Mouse (Mus musculus) heart, embryonic 14.5 days (tissue): ENCODE results near the gene Gpr65. TPM values are rescaled to one million over a fixed set of nuclear protein-coding genes. Genes with fewer than 3 reads are reported as not detected.
A peak's percentile ranks its signal among the peaks of the same experiment; 100 is the strongest.

ENCODE experiments used
- ATAC-seq: fragments of 200-750 bp; cut with Nextera tagmentation; 2 replicates; pipeline ENCODE4 v1.8.0; 2017; ENCODE audit warnings: low read depth, moderate TSS enrichment; ENCODE audit not compliant: insufficient number of reproducible peaks, insufficient read depth, low FRiP score
- H3K27ac ChIP-seq, 2 experiments: fragments of 200-500 bp in 1 of 2; fragments of 300-500 bp in 1 of 2; sonication (generic) in 1 of 2; replicated peaks in 1 of 2; 2 replicates each; pipeline ENCODE4 v1.5.1; 2012 to 2014; ENCODE audit warnings: low read depth in 2 of 2, low read length in 2 of 2, control low read depth in 1 of 2, mild to moderate bottlenecking in 1 of 2, mixed read lengths in 1 of 2; ENCODE audit not compliant: control insufficient read depth in 1 of 2, insufficient read depth in 1 of 2
- H3K27me3 ChIP-seq: fragments of 300-500 bp; sonication (generic); 2 replicates; pipeline ENCODE4 v1.6.1; 2014; ENCODE audit warnings: mild to moderate bottlenecking, low read length, control low read depth; ENCODE audit not compliant: control insufficient read depth, insufficient read depth
- H3K36me3 ChIP-seq: fragments of 300-500 bp; sonication (generic); 2 replicates; pipeline ENCODE4 v1.6.1; 2014; ENCODE audit warnings: mild to moderate bottlenecking, control low read depth, low read length, mixed read lengths; ENCODE audit not compliant: control insufficient read depth, insufficient read depth
- H3K4me1 ChIP-seq, 2 experiments: fragments of 200-500 bp in 1 of 2; fragments of 300-500 bp in 1 of 2; sonication (generic) in 1 of 2; 2 replicates each; pipeline ENCODE4 v1.6.1; 2012 to 2014; ENCODE audit warnings: low read length in 2 of 2, control low read depth in 1 of 2, mixed read lengths in 1 of 2; ENCODE audit not compliant: control insufficient read depth in 2 of 2, insufficient read depth in 2 of 2
- H3K4me2 ChIP-seq: fragments of 300-500 bp; sonication (generic); 2 replicates; pipeline ENCODE4 v1.6.1; 2014; ENCODE audit warnings: mild to moderate bottlenecking, low read length
- H3K4me3 ChIP-seq, 2 experiments: fragments of 200-500 bp in 1 of 2; fragments of 300-500 bp in 1 of 2; sonication (generic) in 1 of 2; 2 replicates each; pipeline ENCODE4 v1.5.1; 2012 to 2014; ENCODE audit warnings: low read length in 2 of 2, mild to moderate bottlenecking in 2 of 2, control low read depth in 1 of 2, low read depth in 1 of 2, moderate library complexity in 1 of 2; ENCODE audit not compliant: control insufficient read depth in 1 of 2, insufficient read depth in 1 of 2
- H3K9ac ChIP-seq: fragments of 300-500 bp; sonication (generic); 2 replicates; pipeline ENCODE4 v1.6.1; 2014; ENCODE audit warnings: mild to moderate bottlenecking, low read length
- H3K9me3 ChIP-seq: fragments of 300-500 bp; sonication (generic); 2 replicates; pipeline ENCODE4 v1.6.1; 2016; ENCODE audit warnings: low read length, control low read depth; ENCODE audit not compliant: control insufficient read depth
- WGBS: fragments of 180-500 bp; shearing (Covaris S2); extraction: QIAGEN DNeasy Blood & Tissue Kit; methylation state at CpG from one replicate; pipeline ENCODE4 v1.1.7; 2014; 5-methylcytosine and 5-hydroxymethylcytosine counted together
- polyA plus RNA-seq: library from polyadenylated mRNA; unstranded; fragments of >200 nt; fragmentation: Nextera tagmentation; extraction: Ambion mirVana; gene quantifications from 2 replicates; pipeline ENCODE4 v1.2.1, GENCODE M21; 2014

Gpr65 gene
- polyA plus RNA-seq, 1 experiment from 2014 or later, result 1.0 TPM

- H3K27me3 ChIP-seq, result no peaks in the 10 kb centered on the region
- no peak overlapping the region for H3K9ac ChIP-seq
- peaks cover 2 to 8% of the 10 kb centered on the region in 2 experiments; a peak in 3 of 4 replicates for H3K4me1 ChIP-seq
- 14% methylated on average over 3 of the region's 3 CpGs for WGBS
- no peak for ATAC-seq
- H3K27ac ChIP-seq, result peak overlapping the region in 1 of 2 experiments; percentile 34; a peak in 1 of 4 replicates
- H3K4me3 ChIP-seq, result no peak overlapping the region
- no peaks in the 10 kb centered on the region for H3K9me3 ChIP-seq
- H3K4me2 ChIP-seq, result no peak overlapping the region
- H3K36me3 ChIP-seq, result no peaks in the 10 kb centered on the region
Measured at GRCm38 (mm10) chr12:98283487-98283860, 15.0 kb downstream of the Gpr65 start.

GRCm38 (mm10) chr12:98284477-98284876 is 16.0 kb downstream of the Gpr65 start:
- Histone ChIP-seq H3K36me3 (no peaks in the 10 kb centered on the region), H3K27ac (no peak overlapping the region)
- 92% methylated on average over 3 of the region's 3 CpGs for WGBS

GRCm38 (mm10) chr12:98290475-98290874 is 22.0 kb downstream of the Gpr65 start:
- H3K4me2 ChIP-seq, result no peak overlapping the region

More at GRCm38 (mm10) chr12:98284477-98284876, 16.0 kb downstream of the Gpr65 start:
- H3K9ac ChIP-seq, result no peak overlapping the region
- no peak overlapping the region for H3K4me3 ChIP-seq
- no peak for ATAC-seq
- no peak overlapping the region for H3K4me2 ChIP-seq
- H3K4me1 ChIP-seq, result peaks cover 2 to 8% of the 10 kb centered on the region in 2 experiments; a peak in 3 of 4 replicates
- H3K27me3 ChIP-seq, result no peaks in the 10 kb centered on the region
- H3K9me3 ChIP-seq, result no peaks in the 10 kb centered on the region

GRCm38 (mm10) chr12:98292278-98292677 is 23.8 kb downstream of the Gpr65 start:
- no peak for ATAC-seq
- Histone ChIP-seq H3K4me2 (no peak overlapping the region), H3K4me1 (no peaks in the 10 kb centered on the region), H3K4me3 (no peak overlapping the region), H3K27me3 (no peaks in the 10 kb centered on the region), H3K9ac (no peak overlapping the region), H3K27ac (no peak overlapping the region; a peak in 1 of 4 replicates), H3K9me3 (no peaks in the 10 kb centered on the region), H3K36me3 (no peaks in the 10 kb centered on the region)
- 7% methylated on average over 4 of the region's 4 CpGs for WGBS

More at GRCm38 (mm10) chr12:98290475-98290874, 22.0 kb downstream of the Gpr65 start:
- H3K4me1 ChIP-seq, result no peaks in the 10 kb centered on the region
- H3K9me3 ChIP-seq, result no peaks in the 10 kb centered on the region
- H3K27me3 ChIP-seq, result no peaks in the 10 kb centered on the region
- ATAC-seq, result no peak
- H3K27ac ChIP-seq, result no peak overlapping the region
- 72% methylated on average over 3 of the region's 3 CpGs for WGBS
- no peak overlapping the region for H3K4me3 ChIP-seq
- no peak overlapping the region for H3K9ac ChIP-seq
- no peaks in the 10 kb centered on the region for H3K36me3 ChIP-seq

- H3K9ac ChIP-seq, result no peak overlapping the region
- ATAC-seq, result no peak
- no peaks in the 10 kb centered on the region for H3K9me3 ChIP-seq
- 47% methylated on average over 2 of the region's 2 CpGs for WGBS
- no peak overlapping the region for H3K4me3 ChIP-seq
- H3K4me2 ChIP-seq, result no peak overlapping the region
- H3K4me1 ChIP-seq, result no peaks in the 10 kb centered on the region
- no peaks in the 10 kb centered on the region for H3K27me3 ChIP-seq
- H3K36me3 ChIP-seq, result no peaks in the 10 kb centered on the region
- H3K27ac ChIP-seq, result no peak overlapping the region
Measured at GRCm38 (mm10) chr12:98294241-98294640, 25.8 kb downstream of the Gpr65 start.

GRCm38 (mm10) chr12:98301980-98302379 is 33.5 kb downstream of the Gpr65 start:
- Histone ChIP-seq H3K4me2 (no peak overlapping the region), H3K9me3 (no peaks in the 10 kb centered on the region), H3K4me3 (no peak overlapping the region), H3K4me1 (peaks cover 0 to 5% of the 10 kb centered on the region in 2 experiments; a peak in 2 of 4 replicates), H3K27ac (no peak overlapping the region), H3K9ac (no peak overlapping the region), H3K27me3 (no peaks in the 10 kb centered on the region), H3K36me3 (no peaks in the 10 kb centered on the region)
- 40% methylated on average over 5 of the region's 5 CpGs for WGBS
- no peak for ATAC-seq

GRCm38 (mm10) chr12:98303013-98303412 is 34.6 kb downstream of the Gpr65 start:
- no peaks in the 10 kb centered on the region for H3K9me3 ChIP-seq
- WGBS, result 97% methylated on average over 1 of the region's 1 CpGs
- no peaks in the 10 kb centered on the region for H3K36me3 ChIP-seq
- peaks cover 0 to 5% of the 10 kb centered on the region in 2 experiments; a peak in 2 of 4 replicates for H3K4me1 ChIP-seq
- H3K9ac ChIP-seq, result no peak overlapping the region
- H3K4me2 ChIP-seq, result no peak overlapping the region
- no peak overlapping the region for H3K4me3 ChIP-seq
- no peak overlapping the region for H3K27ac ChIP-seq
- H3K27me3 ChIP-seq, result no peaks in the 10 kb centered on the region
- no peak for ATAC-seq
